Mouse (Mus musculus) ES-E14 (cell line): Measurements from ENCODE around the gene Oxsr1.

Source experiments
- MAFK ChIP-seq: IDR thresholded peaks from 2 replicates; pipeline ENCODE4 v1.6.1; 2014; ENCODE audit warnings: mild to moderate bottlenecking, low read depth, low read length, inconsistent platforms; ENCODE audit not compliant: insufficient read depth
- ZC3H11A ChIP-seq: IDR thresholded peaks from 2 replicates; pipeline ENCODE4 v1.6.1; 2012; ENCODE audit warnings: low read depth, mild to moderate bottlenecking, inconsistent platforms, low read length, borderline replicate concordance

DNA sequence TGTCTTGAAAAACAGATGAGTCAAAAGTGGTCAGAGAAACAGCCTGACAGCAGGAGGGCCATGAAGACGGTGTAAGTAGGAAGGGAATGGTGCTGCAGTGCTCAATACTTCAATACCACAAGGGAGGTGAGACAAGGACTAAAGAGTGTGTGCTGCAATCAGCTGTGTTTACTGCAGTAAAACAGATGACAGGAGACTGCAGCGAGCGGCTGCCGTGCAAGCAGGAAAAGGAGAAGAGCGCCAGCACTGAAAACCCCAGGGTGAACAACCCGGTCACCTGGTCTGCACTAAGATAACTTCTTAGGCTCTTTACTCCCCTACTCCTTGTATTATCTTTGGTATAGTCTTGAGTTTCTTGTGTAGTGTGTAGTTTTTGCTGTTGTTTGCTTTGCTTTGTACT lies 54.1 kb downstream of the Oxsr1 start:
- TF ChIP-seq MAFK, result no peak
- TF ChIP-seq ZC3H11A, result no peak
